In the genomic region with DNA sequence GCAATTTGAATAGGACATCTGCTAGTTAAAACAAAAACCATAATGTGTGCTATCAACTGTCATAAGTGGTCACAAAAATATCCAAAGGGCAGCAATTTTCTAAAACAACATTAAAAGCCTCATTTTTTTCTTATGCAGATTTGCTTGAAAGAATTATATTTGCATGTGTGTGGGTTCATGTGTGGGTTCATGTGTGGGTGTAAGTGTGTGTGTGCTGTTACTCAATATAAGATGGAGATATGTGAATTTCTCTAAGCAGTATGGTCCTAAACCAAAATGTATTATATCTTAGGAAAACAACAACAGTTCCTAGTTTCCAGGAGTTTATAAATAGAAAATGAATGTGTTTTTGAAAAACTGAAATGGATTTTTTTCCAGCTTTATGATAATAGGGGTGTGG, we compare ENCODE assay signal across 23 mouse cellular contexts.
"Had no signal": no experiment of that assay in that cellular context is flagged by ENCODE, and none has a peak within 500 bp of the region (broad histone marks: within the 10 kb centered on the region; RNA-seq: fewer than 3 reads in every experiment).

No protein-coding gene starts in this region.

- DNase-seq: forebrain, postnatal 0 days; gastrocnemius, postnatal 14 days; gastrocnemius, postnatal 36 days; heart, adult 11 months; heart, adult 2 months; heart, postnatal 14 days; heart, postnatal 36 days; kidney, adult 11 months; kidney, adult 2 months; kidney, adult 9 months; kidney, postnatal 14 days; kidney, postnatal 36 days; layer of hippocampus, postnatal 36 days; liver had no signal

- H3K4me3 ChIP-seq: heart, adult 2 months; heart, embryonic 13.5 days; heart, embryonic 15.5 days; hindbrain, embryonic 13.5 days; hindbrain, embryonic 15.5 days; kidney, embryonic 15.5 days; limb, embryonic 10.5 days; limb, embryonic 12.5 days had no signal

- H3K27ac ChIP-seq: heart, adult 2 months; heart, embryonic 13.5 days; heart, embryonic 15.5 days; hindbrain, embryonic 13.5 days; hindbrain, embryonic 15.5 days; hindbrain, postnatal 0 days; kidney, embryonic 15.5 days; kidney, postnatal 0 days; limb, embryonic 10.5 days; limb, embryonic 12.5 days had no signal
